Mouse (Mus musculus) embryonic facial prominence, embryonic 10.5 days (tissue): ENCODE results near the gene Helz2. TPM values are rescaled to one million over a fixed set of nuclear protein-coding genes. Genes with fewer than 3 reads are reported as not detected.
A peak's percentile ranks its signal among the peaks of the same experiment; 100 is the strongest.

Source experiments
- DNase-seq: peaks from one replicate; pipeline ENCODE4 v3.0.0-alpha.2; 2017; ENCODE audit warnings: low spot score
- H3K27ac ChIP-seq: fragments of 300-500 bp; sonication (generic); replicated peaks from 2 replicates; pipeline ENCODE4 v1.5.1; 2016; ENCODE audit warnings: mild to moderate bottlenecking
- H3K27me3 ChIP-seq: fragments of 300-500 bp; sonication (generic); replicated peaks from 2 replicates; pipeline ENCODE4 v1.6.1; 2016; ENCODE audit warnings: low read depth, mild to moderate bottlenecking; ENCODE audit not compliant: poor library complexity, severe bottlenecking
- H3K36me3 ChIP-seq: fragments of 300-500 bp; sonication (generic); replicated peaks from 2 replicates; pipeline ENCODE4 v1.6.1; 2016; ENCODE audit warnings: mild to moderate bottlenecking, moderate library complexity
- H3K4me1 ChIP-seq: fragments of 300-500 bp; sonication (generic); 2 replicates; pipeline ENCODE4 v1.6.1; 2016
- H3K4me3 ChIP-seq: fragments of 300-500 bp; sonication (generic); 2 replicates; pipeline ENCODE4 v1.5.1; 2016; ENCODE audit warnings: mild to moderate bottlenecking, moderate library complexity
- H3K9me3 ChIP-seq: fragments of 300-500 bp; sonication (generic); 2 replicates; pipeline ENCODE4 v1.6.1; 2016; ENCODE audit warnings: mild to moderate bottlenecking
- WGBS: fragments of 180-500 bp; shearing (Covaris S2); methylation state at CpG from one replicate; pipeline ENCODE4 v1.1.7; 2016; 5-methylcytosine and 5-hydroxymethylcytosine counted together
- polyA plus RNA-seq: library from polyadenylated mRNA; unstranded; fragments of >200 nt; fragmentation: Nextera tagmentation; extraction: Ambion mirVana; gene quantifications from 2 replicates; pipeline ENCODE4 v1.2.1, GENCODE M21; 2016

The Helz2 gene
- polyA plus RNA-seq, 1 experiment from 2014 or later, result 1.1 TPM

DNA sequence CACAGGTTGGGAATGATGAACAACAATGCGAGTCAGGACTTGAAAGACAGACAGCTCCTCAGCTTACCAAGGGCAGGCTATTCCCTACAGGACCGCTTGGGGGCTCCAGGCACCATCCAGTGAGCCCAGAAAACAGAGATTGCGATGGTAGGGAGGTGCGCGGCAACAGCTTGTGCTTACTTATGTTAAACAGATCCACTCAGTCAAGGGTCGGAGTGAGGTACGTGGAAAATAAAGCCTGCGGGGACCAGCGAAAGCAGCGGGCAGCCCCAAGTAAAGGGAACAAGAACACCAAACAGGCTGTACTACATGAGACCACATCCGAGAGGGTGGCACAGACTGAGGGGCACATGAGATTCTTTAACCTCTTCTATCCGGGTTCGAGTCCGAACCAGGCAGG lies 55.2 kb downstream of the Helz2 start:
- DNase-seq, result peak; percentile 90
- peaks cover 23% of the 10 kb centered on the region for H3K4me1 ChIP-seq
- H3K9me3 ChIP-seq, result no peaks in the 10 kb centered on the region
- peak overlapping the region; percentile 70 for H3K4me3 ChIP-seq
- H3K36me3 ChIP-seq, result peaks cover 17% of the 10 kb centered on the region
- H3K27ac ChIP-seq, result peak overlapping the region; percentile 99
- H3K27me3 ChIP-seq, result no peaks in the 10 kb centered on the region
- WGBS, result under 1% methylated on average over 14 of the region's 14 CpGs

- Histone ChIP-seq H3K36me3 (no peaks in the 10 kb centered on the region), H3K4me1 (no peaks in the 10 kb centered on the region), H3K4me3 (no peak overlapping the region), H3K27me3 (no peaks in the 10 kb centered on the region), H3K9me3 (no peaks in the 10 kb centered on the region), H3K27ac (no peak overlapping the region)
- WGBS, result 83% methylated on average over 6 of the region's 6 CpGs
- DNase-seq, result no peak
These were observed 60.9 kb downstream of the Helz2 start for GRCm38 (mm10) chr2:181180898-181181297.

DNA sequence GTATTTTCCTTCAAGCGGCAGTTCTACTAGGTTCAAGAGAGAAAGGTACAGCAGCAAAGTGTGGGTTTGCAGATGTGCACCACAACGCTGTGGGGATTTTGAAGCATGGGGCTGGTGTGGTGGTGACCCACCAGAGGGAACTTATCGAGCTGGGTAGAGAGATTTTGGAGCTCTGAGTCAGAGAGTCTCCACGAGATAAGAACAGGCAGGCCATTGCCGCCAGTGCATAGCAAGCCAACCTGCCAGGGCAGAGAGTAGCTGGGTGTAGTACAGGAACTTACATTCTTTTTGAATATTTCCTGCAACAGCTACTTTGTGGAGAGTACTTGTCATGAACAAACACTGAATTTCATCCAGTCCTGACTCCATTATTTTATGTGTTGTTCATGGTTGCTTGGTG lies 63.4 kb downstream of the Helz2 start:
- 88% methylated on average over 5 of the region's 5 CpGs for WGBS
- H3K4me3 ChIP-seq, result no peak overlapping the region

GRCm38 (mm10) chr2:181178015-181178414 lies 63.8 kb downstream of the Helz2 start:
- Histone ChIP-seq H3K27ac (no peak overlapping the region), H3K4me3 (no peak overlapping the region), H3K4me1 (no peaks in the 10 kb centered on the region), H3K9me3 (no peaks in the 10 kb centered on the region), H3K27me3 (no peaks in the 10 kb centered on the region), H3K36me3 (no peaks in the 10 kb centered on the region)
- DNase-seq, result no peak
- WGBS, result 83% methylated on average over 3 of the region's 3 CpGs

More for the DNA sequence above, 63.4 kb downstream of the Helz2 start:
- H3K36me3 ChIP-seq, result no peaks in the 10 kb centered on the region
- no peak overlapping the region for H3K27ac ChIP-seq
- no peak for DNase-seq
- no peaks in the 10 kb centered on the region for H3K4me1 ChIP-seq
- H3K27me3 ChIP-seq, result no peaks in the 10 kb centered on the region
- H3K9me3 ChIP-seq, result no peaks in the 10 kb centered on the region

Other genes with a start within 250 kb of the Helz2 start
- gene Chrna4, start 198.5 kb downstream of the Helz2 start, polyA plus RNA-seq, result 5.5 and 6.7 TPM in 2 replicates
- gene Kcnq2, start 106.7 kb downstream of the Helz2 start, polyA plus RNA-seq, result 1.8 and 1.9 TPM in 2 replicates
- 0.11 TPM in 1 of 2 replicates, not detected in the other for gene Eef1a2, start 85.0 kb downstream of the Helz2 start, polyA plus RNA-seq
- 351 and 375 TPM in 2 replicates for gene Ppdpf, start 54.8 kb downstream of the Helz2 start, polyA plus RNA-seq
- not detected in 2 replicates for gene Ptk6, start 39.2 kb downstream of the Helz2 start, polyA plus RNA-seq
- gene Srms, start 28.8 kb downstream of the Helz2 start, polyA plus RNA-seq, result 0.05 and 0.16 TPM in 2 replicates
- 0.25 and 0.26 TPM in 2 replicates for gene Fndc11, start 22.0 kb downstream of the Helz2 start, polyA plus RNA-seq
- 18.7 and 20.2 TPM in 2 replicates for gene Gmeb2, start 46.0 kb upstream of the Helz2 start, polyA plus RNA-seq
- 47.9 and 53.7 TPM in 2 replicates for gene Stmn3, start 72.5 kb upstream of the Helz2 start, polyA plus RNA-seq
- gene Rtel1, start 77.7 kb upstream of the Helz2 start, polyA plus RNA-seq, result 72.4 and 74.1 TPM in 2 replicates
- gene Zgpat, start 122.9 kb upstream of the Helz2 start, polyA plus RNA-seq, result 46.9 and 51.8 TPM in 2 replicates
- 74.0 and 74.4 TPM in 2 replicates for gene Arfrp1, start 123.4 kb upstream of the Helz2 start, polyA plus RNA-seq
- gene Lime1, start 138.1 kb upstream of the Helz2 start, polyA plus RNA-seq, result 25.7 and 30.7 TPM in 2 replicates
- 16.4 and 20.1 TPM in 2 replicates for gene Zbtb46, start 217.4 kb upstream of the Helz2 start, polyA plus RNA-seq